Mouse (Mus musculus) liver, adult (tissue): ENCODE data around the gene Suco.

Experiments
- GATA4 ChIP-seq: IDR thresholded peaks from 2 replicates; pipeline ENCODE4 v1.6.1; 2014; ENCODE audit warnings: mild to moderate bottlenecking, low read length; ENCODE audit not compliant: insufficient replicate concordance

Suco gene

DNA sequence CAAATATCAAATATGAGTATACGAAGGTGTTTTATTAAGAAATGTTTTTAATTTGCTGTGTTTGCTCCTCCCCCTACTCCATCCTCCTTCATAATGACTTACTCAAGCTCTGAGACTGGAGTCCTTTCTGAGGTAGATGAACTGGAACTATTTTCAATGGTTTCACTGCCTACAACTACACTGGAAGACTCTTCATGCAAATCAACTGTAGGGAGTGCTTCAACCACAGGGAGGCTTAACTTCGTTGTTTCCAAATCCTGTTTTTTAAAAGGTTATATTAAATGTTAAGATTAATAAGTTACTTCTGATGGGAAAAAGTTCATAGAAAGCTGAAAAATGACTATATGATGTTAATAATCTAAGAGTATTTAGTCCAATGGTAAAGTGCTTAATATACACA lies 17.2 kb downstream of the Suco start:
- no peak for TF ChIP-seq GATA4

DNA sequence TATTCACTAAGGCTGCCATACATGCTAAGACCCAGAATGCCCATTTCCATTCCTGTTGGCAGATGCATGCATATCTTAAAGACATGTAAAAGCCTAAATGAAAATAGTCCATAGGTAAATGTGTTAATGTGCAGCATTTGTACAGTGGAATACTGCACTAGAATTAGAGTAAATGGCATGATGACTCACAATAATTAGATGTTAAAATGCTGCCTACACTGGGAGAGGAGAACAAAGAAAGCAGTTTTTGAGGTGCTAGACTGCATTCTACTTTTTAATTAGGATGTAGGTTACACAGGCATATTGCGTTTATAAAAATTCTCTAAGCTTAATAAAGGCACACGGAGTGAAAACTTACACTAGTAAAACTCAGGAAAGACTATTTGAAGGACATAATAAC lies 49.8 kb downstream of the Suco start:
- TF ChIP-seq GATA4: no peak

DNA sequence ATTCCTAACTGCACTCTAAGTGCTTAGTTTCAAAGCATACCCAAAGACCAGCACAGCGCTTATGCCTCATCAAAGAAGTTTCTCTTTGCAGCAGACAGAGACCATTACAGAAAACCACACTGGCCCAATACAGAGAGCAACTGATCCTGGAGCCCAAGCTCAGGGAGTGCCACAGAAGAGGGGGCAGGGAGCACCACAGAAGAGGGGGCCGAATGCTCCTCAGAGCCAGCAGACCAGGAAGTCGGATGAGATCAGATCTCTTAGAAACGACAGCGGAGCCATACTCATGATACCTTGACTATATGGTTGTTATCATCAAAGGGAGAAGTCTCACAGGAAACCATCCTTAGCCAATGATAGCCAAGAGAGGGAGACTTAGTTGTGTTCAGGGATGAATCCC lies 67.1 kb downstream of the Suco start:
- TF ChIP-seq GATA4: no peak

DNA sequence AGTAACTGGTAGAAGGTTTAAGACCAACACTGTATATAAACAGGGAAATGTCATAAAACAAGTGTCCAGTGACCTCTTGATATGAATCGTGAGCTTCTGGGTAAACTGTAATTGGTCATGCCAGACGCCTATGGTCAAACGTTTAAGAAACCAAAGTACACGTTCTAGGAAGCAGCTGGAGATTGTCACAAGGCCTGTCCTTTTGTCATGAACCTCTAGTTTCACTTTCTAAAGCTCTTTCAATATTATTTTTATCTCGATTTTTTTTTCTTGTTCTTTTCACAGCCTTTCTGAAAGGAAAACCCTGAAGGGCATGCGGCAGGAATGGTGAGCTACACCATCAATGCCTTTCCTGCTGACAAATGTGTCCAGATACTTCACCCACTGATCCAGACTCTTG lies 67.5 kb downstream of the Suco start:
- no peak for TF ChIP-seq GATA4

DNA sequence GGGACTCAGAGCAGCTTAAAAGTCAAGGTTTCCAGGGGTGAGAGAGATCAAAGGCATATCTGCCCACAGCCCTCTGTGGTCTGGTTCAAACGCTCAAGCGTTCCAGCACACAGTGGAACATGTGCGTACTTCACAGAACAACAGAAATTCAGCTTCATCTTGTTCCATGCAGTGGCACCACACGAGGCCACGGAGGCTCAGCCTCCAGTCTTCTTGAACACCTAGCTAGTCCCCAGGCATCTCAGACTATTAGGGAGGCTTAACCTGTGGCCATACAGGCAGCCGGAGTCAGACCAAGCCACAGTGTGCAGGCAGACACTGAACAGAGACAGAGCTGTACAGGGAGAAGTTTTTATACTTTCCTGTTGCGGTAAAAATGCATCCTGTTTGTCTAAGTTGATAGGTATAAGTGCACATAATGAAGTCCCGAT lies 71.9 kb downstream of the Suco start:
- TF ChIP-seq GATA4: no peak

DNA sequence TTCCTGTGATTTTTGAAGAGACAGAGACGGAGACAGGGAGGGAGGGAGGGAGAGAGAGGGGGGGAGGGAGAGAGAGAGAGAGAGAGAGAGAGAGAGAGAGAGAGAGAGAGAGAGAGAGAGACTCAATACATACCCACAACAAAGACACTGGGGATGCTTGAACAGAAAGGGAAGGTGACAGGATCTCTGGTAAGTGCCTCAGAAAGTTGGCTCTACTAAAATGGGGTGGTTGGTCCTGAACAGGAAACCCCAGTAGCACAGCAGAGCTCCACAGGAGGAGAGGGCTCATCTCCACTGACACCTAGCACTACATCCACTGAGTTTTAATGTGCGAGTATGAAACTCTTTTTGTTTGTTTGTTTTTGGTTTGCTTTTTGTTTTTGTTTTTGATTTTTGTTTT lies 75.2 kb downstream of the Suco start:
- no peak for TF ChIP-seq GATA4

DNA sequence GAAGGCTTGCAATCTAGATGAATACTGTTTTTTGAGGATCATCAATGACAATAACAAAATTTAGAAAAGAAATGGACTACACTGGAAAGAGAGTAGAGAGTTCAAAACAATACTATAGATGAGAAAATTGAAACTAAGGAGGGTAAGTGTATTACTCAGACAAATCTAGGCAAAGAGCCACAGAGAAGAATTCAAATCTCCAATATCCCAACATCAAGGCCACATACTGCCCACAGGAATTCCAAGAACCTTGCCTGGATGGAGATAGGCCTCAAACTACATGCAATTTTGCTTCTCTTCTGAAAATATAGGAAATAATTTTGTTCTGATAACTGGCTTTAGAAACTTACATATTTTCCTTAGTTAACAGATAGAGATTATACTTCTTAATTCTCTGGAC lies 76.2 kb downstream of the Suco start:
- TF ChIP-seq GATA4: no peak

DNA sequence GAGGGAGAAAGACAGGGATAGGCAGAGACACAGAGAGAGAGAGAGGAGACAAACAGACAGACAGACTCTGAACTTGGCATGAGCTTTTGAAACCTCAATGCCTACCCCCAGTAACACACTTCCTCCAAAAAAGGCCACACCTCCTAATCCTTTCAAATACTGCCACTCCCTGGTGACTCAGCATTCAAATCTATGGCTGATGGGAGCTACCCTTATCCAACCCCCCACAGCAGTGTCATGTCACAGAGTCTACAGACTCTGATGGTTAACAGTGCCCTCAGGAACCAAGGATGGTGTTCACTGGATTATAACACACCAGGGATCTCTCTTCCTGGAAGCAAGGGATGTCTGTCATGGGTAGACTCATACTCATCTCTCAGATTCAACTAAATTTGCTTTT lies 76.7 kb downstream of the Suco start:
- no peak for TF ChIP-seq GATA4

DNA sequence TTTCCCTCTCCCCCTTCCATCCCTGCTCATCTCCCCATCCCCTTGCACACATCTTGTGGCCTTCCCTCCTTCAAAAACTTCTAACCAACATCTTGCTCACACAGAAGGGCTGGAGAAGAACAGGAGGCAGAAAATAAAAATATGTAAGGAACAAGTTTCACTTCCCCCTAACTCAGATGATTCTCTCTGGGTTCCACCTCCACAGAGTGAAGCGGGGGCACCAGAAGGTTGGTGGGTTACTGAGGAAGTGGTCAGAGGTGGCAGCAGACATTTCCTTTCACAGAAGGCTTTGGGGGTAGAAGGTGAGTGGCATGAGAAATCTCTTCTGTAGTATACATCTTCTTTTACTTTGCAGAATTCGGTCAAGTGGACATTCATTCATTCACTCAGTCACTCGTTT lies 77.6 kb downstream of the Suco start:
- TF ChIP-seq GATA4: no peak

DNA sequence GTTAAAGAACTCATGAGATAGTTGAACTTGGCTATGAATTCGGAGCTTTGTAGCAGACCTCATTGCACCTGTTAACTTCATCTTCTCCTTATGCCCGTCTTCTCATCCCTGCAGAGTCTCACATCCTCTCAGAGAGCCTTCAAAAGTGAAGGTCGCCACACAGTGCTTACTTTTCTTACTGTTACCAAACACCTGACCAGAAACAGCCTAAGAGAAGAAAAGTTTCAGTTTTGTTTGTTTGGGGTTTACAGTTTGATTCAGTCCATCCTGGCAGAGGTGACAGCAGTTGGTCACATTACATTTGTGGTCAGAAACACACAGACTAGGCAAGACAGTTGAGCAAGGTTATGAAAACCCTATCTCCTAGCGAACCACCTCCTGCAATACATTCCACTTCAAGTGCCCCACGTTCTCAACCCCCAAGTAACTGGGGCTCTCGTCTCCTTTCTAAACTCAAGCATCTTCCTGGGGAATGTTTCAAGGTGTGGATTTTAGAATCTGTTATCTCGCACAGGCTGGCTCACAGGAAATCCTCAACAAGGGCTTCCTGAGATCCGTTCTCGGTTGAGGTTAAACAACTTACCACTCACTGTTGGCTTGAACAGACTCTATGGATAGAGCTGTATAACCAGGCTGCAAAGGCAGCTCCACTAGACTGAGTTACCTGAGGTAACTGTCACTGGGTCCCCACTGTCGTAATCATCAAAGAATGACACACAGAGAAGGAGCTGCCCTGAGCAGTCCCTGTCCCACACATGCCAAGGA lies 81.9 kb downstream of the Suco start:
- no peak for TF ChIP-seq GATA4

DNA sequence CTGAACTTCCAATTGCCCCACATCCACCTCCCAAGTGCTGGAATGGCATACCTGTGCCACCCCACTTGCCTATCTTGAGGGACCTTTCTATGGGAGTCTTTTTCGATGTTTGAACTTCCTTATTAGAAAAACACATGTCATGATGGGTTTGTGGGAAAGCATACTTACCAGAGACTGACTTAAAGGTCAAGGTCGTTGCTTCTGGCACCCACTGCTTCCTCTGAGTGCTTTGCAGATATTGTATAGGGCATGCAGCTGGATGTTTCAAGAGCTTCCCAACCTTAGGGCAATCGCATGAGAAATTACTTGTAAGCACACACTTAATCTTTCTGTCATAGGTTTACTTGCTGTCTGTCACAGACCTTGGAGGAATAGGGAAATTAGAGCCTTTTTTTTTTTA lies 83.2 kb downstream of the Suco start:
- no peak for TF ChIP-seq GATA4

DNA sequence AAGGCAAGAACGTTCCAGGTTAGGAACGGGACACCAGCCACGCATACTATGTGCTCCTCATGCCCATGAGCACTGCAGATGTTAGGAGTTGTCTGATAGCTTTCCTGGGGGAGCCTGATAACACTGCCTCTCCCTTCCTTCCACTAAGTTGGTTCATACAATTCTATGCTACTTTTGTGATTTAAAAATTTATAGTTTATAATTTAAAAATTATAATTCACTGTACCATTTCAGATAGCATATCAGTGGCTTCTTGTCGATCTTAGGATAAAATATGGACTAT lies 83.9 kb downstream of the Suco start:
- TF ChIP-seq GATA4: no peak

DNA sequence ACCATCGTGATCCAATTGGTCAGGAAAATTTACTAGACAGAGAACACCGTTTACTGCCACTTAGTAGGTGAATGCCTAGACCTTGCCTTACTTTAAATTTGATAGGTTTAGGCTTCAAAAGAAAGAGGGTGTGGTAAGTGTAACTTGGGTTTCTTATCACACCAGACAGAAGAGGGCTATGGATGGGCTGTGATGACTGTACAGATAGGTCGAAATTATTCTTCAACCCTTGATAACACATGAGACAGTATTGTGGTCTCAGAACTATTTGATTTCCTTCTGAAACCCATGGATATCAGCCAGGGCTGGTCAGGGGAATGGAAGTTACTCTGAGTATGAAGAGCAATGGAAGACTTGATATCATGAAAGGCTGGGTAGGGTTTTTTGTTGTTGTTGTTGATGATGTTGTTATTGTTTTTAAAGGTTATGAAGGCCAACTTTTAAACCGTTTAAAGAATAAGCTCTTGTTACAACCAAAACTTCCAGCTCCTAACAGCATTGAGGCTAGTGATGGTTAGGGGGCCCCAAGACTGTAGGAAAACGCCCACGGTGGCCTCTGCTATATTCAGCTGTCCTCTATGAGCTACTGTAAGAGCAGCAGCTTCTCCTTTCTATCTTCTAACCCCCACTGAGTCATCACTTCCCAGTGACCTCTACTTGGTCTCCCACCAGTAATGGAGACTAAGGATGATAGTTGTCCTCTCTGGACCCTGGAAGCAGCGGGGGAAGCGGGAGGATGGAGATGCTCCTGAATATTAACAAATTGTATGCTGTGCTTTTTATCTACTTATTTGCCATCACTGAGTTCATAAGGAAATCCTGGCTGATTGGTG lies 84.4 kb downstream of the Suco start:
- TF ChIP-seq GATA4: no peak

DNA sequence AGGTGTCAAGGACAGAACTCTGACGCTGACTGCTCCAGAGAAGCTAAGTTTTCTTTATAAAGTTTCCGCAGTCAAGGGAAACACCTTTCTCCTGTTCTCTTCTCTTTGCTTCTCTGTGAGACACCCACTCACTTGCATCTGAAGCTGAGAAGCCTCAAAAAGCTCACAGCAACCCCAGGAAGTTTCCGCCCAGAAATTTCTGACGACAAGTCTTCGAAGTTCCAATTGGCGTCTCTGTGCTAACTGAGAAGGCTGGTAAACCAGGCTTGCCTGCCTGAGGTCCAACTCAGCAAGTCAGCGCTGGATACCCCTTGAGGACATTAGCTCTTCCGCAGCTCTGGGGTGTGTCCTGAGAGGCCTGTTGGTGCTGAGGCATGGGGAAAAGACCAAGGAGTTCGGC lies 88.1 kb downstream of the Suco start, which contains the start of gene Fasl:
Fasl (minus strand) TSS at position 157 of the 400 bp plus-strand sequence.
- no peak for TF ChIP-seq GATA4

DNA sequence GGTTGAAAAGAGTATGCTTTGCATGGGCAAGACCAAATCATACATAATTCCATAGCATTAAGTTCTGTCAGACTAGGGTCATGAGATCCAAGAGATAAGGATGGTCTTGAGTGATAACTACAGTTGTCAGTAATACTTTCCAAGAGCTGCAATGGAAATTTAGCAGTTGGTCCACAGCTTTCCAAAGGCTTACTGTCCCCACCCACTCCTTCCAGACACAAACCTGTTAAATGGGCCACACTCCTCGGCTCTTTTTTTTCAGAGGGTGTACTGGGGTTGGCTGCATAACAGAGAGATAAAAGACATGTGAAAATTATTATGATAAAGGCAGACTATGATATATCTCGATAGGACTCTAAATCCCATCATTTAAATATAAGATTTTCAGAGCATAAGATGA lies 93.8 kb downstream of the Suco start:
- no peak for TF ChIP-seq GATA4

DNA sequence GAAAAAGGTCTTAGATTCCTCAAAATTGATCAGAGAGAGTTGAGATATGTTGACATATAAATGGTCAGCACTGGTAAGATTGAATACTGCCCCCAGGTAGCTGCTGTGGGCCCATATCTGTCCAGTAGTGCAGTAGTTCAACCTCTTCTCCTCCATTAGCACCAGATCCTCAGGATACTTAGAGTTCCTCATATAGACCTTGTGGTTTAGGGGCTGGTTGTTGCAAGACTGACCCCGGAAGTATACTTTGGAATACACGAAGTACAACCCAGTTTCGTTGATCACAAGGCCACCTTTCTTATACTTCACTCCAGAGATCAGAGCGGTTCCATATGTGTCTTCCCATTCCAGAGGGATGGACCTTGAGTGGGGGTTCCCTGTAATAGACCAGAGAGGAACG lies 94.9 kb downstream of the Suco start:
- TF ChIP-seq GATA4: no peak

DNA sequence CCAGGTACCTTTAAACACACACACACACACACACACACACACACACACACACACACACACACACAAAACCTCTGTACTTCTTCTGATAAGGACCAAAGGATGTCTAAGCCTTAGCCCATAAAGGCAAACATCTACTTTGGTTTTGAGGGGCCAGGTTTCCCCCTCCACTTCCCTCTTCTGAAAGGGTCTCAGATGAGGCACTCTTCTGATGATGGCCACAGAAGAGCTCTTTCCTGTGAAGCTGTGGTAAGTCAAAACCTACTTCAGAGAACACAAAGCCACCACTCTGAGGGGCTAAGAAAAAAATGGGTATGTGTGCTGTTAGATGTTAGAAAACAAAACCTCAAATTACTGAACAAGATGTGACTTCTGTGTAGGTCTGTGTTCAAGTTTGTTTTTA lies 97.4 kb downstream of the Suco start:
- no peak for TF ChIP-seq GATA4
